Mouse (Mus musculus) mouse trophoblast stem cell (cell line): ENCODE results near the gene Gldc.

ENCODE experiments used
- in situ Hi-C, 2 experiments: fragments of 300-500 bp; cut with MseI, MboI; formaldehyde crosslinking; loops; 2 replicates in 1 of 2; 3 replicates in 1 of 2; pipeline ENCODE4 v1.15.1; 2025

Gene Gldc

GRCm38 (mm10) chr19:30109122-30109521 lies 66.1 kb downstream of the Gldc start:
- in situ Hi-C loops, result no loop called here

GRCm38 (mm10) chr19:30108616-30109015 lies 66.6 kb downstream of the Gldc start:
- in situ Hi-C loops, result no loop called here

- in situ Hi-C loops, result no loop called here
These were observed 67.9 kb downstream of the Gldc start for GRCm38 (mm10) chr19:30107221-30107845.

GRCm38 (mm10) chr19:30105045-30105842 lies 70.0 kb downstream of the Gldc start:
- in situ Hi-C loops, result no loop called here

GRCm38 (mm10) chr19:30102620-30103019 lies 72.6 kb downstream of the Gldc start:
- in situ Hi-C loops, result no loop called here

GRCm38 (mm10) chr19:30100571-30100970 lies 74.7 kb downstream of the Gldc start:
- in situ Hi-C loops, result no loop called here

GRCm38 (mm10) chr19:30097039-30097438 lies 78.2 kb downstream of the Gldc start:
- in situ Hi-C loops, result no loop called here

GRCm38 (mm10) chr19:30096186-30096585 lies 79.0 kb downstream of the Gldc start:
- in situ Hi-C loops, result no loop called here

- in situ Hi-C loops, result no loop called here
These were observed 83.5 kb downstream of the Gldc start for GRCm38 (mm10) chr19:30091644-30092295.

GRCm38 (mm10) chr19:30090163-30090562 lies 85.1 kb downstream of the Gldc start:
- in situ Hi-C loops, result no loop called here

- in situ Hi-C loops, result no loop called here
These were observed 109.4 kb downstream of the Gldc start for GRCm38 (mm10) chr19:30065797-30066196.

- in situ Hi-C loops, result no loop called here
These were observed 121.0 kb downstream of the Gldc start for GRCm38 (mm10) chr19:30054218-30054617.

GRCm38 (mm10) chr19:30051479-30051878 lies 123.8 kb downstream of the Gldc start:
- in situ Hi-C loops, result no loop called here

GRCm38 (mm10) chr19:30050584-30050983 lies 124.6 kb downstream of the Gldc start:
- in situ Hi-C loops, result no loop called here
